Mouse (Mus musculus) cerebellum, adult 9-10 months (tissue): Measurements from ENCODE around the gene Prkrip1.
A peak's percentile ranks its signal among the peaks of the same experiment; 100 is the strongest.

Experiments used
- DNase-seq: peaks from one replicate; pipeline ENCODE4 v3.0.0; 2022

Prkrip1 gene

GRCm38 (mm10) chr5:136198474-136199391 is at the start of gene Prkrip1:
TSS of gene Prkrip1 (minus strand) at chr5:136198963.
- peak; percentile 92 for DNase-seq

- DNase-seq, result no peak
Observed at GRCm38 (mm10) chr5:136248441-136248840, 49.7 kb upstream of the Prkrip1 start.

GRCm38 (mm10) chr5:136246452-136246838 is 47.7 kb upstream of the Prkrip1 start, which contains the start of gene Sh2b2:
TSS of gene Sh2b2 (minus strand) at chr5:136246556.
- DNase-seq, result no peak

- DNase-seq, result no peak
Observed at GRCm38 (mm10) chr5:136245541-136246451, 47.0 kb upstream of the Prkrip1 start.

- DNase-seq, result peak; percentile 31
Observed at GRCm38 (mm10) chr5:136244762-136245540, 46.2 kb upstream of the Prkrip1 start.

- DNase-seq, result no peak
Observed at GRCm38 (mm10) chr5:136243851-136244761, 45.3 kb upstream of the Prkrip1 start.

GRCm38 (mm10) chr5:136241161-136241560 is 42.4 kb upstream of the Prkrip1 start:
- DNase-seq, result no peak

GRCm38 (mm10) chr5:136240381-136240780 is 41.6 kb upstream of the Prkrip1 start:
- DNase-seq, result no peak

GRCm38 (mm10) chr5:136237607-136238006 is 38.8 kb upstream of the Prkrip1 start:
- DNase-seq, result no peak

GRCm38 (mm10) chr5:136236611-136237010 is 37.8 kb upstream of the Prkrip1 start:
- DNase-seq, result no peak

- DNase-seq, result no peak
Observed at GRCm38 (mm10) chr5:136230348-136231035, 31.7 kb upstream of the Prkrip1 start.

GRCm38 (mm10) chr5:136226246-136226876 is 27.6 kb upstream of the Prkrip1 start:
- DNase-seq, result no peak

- DNase-seq, result no peak
Observed at GRCm38 (mm10) chr5:136218585-136218984, 19.8 kb upstream of the Prkrip1 start.

GRCm38 (mm10) chr5:136217932-136218381 is 19.2 kb upstream of the Prkrip1 start:
- DNase-seq, result no peak

GRCm38 (mm10) chr5:136217004-136217665 is 18.4 kb upstream of the Prkrip1 start:
- DNase-seq, result no peak

- no peak for DNase-seq
Observed at GRCm38 (mm10) chr5:136215958-136216357, 17.2 kb upstream of the Prkrip1 start.

GRCm38 (mm10) chr5:136215211-136215610 is 16.4 kb upstream of the Prkrip1 start:
- DNase-seq, result no peak

- DNase-seq, result no peak
Observed at GRCm38 (mm10) chr5:136213716-136214115, 15.0 kb upstream of the Prkrip1 start.

- DNase-seq, result no peak
Observed at GRCm38 (mm10) chr5:136212716-136213115, 14.0 kb upstream of the Prkrip1 start.
